Mouse (Mus musculus) brain, embryonic 14.5 days (tissue): Measurements from ENCODE around the gene Ehbp1.
A peak's percentile ranks its signal among the peaks of the same experiment; 100 is the strongest.

Experiments
- CTCF ChIP-seq: fragments of 200-500 bp; IDR thresholded peaks from 2 replicates; pipeline ENCODE4 v1.5.1; 2012; ENCODE audit warnings: inconsistent platforms, mild to moderate bottlenecking, moderate library complexity, borderline replicate concordance; ENCODE audit not compliant: insufficient read depth, insufficient read length; ENCODE audit errors: extremely low read depth
- POLR2A ChIP-seq: fragments of 200-500 bp; IDR thresholded peaks from 2 replicates; pipeline ENCODE4 v1.6.1; 2012; ENCODE audit warnings: mild to moderate bottlenecking, inconsistent platforms, borderline replicate concordance; ENCODE audit not compliant: poor library complexity, insufficient read depth, insufficient read length, severe bottlenecking; ENCODE audit errors: extremely low read depth

DNA sequence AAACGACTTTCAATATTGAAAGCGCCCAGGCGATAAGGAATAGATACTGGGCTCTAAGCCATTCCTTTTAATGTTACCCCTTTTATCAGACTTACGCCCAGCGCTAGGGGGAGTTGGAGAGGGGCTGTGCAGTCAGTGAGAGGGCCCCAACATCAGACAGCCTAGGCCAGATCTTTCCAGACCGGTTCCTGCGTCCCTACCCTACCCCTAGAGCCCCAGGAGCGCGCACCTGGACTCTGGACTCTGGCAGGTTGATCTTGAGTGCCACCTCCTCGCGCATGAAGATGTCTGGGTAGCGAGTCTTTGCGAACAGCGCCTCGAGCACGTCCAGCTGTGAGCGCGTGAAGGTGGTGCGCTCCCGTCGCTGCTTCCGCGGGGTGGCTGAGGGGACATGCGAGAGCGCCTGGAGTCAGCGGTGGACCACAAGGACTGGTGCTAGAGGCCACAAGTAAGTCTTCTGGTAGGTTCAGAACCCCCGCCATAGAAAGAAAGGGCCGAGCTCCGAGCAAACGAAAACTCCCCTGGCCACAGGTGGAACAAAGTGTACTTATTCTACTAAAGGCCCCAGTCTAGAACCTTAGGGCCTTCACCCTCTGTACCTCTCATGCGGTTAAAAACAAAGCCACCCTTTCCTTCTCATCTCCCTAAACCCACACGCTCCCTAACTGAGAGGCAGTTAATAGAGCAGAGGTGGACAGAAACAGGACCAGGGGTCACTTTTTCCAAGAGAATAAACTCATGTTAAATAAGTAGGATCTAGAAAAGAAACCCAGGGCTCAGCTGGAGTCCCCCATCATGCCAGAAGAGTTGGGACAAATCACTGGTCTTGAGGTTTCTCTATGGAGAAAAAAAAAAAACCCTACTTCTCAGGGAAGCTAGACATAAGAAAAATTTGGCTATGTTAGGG lies 343.7 kb downstream of the Ehbp1 start:
- no peak for TF ChIP-seq POLR2A
- peak; percentile 26; the same call in 1 of the 2 replicates for TF ChIP-seq CTCF
